Mouse (Mus musculus) ovary, adult 18-20 months (tissue): ENCODE data around the gene Rfx4.

Experiments used
- DNase-seq: peaks from one replicate; pipeline ENCODE4 v3.0.0; 2022; ENCODE audit warnings: low spot score, mixed read lengths

The Rfx4 gene

DNA sequence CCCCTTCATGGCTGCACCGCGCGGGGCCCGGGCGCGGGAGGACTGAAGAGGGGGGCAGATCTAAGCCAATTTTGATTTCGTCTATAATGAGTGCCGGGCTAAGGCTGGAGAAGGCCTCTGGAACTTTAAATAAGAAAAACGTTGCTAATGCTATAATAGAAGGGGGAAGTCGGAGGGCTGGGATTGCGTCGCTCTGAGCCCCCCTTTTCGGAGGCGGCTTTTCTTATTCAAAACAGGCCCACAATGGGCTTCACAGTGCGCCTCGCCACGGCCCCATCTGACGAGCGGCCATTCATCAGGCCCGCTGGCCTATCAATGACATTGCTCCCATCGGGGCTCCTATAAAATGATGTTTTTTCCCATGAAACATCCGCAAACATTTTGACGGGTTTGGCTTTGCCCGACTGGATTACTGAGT, at the start of gene Rfx4:
Rfx4 (plus strand) TSS at position 277 of the 418 bp plus-strand sequence.
- no peak for DNase-seq

GRCm38 (mm10) chr10:84706543-84706942, 49.3 kb upstream of the Rfx4 start:
- DNase-seq = no peak

DNA sequence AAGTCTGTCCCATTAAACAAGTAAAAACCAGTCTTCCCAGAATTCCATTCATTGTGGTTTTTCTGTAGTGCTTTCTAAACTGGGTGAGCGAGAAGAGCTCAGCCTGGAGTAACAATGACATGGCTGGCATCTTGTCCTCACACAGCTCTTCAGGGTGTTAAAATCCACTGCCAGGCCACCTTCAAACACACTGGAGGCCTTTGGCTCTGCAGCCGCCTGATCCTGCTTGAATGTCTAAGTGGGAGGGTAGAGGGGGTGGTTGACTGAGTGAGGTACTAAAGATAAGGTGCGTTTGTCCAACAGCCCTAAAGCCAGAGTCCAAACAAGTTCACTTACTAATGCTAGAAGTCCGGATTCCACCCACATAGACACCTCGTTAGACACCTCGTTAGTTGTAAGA, 48.6 kb upstream of the Rfx4 start:
- no peak for DNase-seq

DNA sequence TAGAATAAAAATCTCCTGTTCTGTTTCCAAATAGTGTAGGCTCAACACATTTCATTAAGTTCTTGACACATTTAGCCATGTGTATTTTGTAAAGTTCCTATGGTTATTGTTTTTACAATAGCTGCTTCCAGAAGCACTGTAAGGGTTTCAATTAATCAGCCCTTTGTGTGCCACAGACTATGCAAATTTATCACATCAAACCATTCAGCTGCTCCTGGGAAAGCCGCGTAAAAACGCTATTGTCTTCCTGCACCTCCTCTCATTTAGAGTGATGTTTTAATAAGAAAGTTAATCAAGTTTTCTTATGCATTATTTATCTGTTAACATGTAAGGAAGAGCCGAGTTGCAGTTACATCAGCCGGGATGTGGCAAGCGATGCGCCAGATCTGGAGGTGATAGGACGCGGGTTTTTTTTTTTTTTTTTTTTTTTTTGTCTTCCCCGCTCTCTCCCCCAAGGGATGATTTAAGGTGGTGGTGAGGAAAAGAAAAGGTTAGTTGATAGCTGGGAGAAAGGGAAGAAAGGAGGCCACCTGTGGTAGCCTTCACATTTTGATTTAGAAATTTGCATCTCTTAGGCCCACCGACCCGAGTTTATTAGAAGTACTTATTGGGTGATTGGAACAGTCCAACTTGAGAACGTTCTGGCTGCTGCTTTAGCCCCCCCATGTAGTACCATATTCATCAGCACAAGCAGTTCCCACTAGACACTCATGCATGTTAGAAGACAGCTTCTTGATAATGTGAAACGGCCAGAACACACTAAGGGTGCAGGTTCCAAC, 47.9 kb upstream of the Rfx4 start:
- DNase-seq = no peak

GRCm38 (mm10) chr10:84710192-84710591, 45.7 kb upstream of the Rfx4 start:
- DNase-seq = no peak

DNA sequence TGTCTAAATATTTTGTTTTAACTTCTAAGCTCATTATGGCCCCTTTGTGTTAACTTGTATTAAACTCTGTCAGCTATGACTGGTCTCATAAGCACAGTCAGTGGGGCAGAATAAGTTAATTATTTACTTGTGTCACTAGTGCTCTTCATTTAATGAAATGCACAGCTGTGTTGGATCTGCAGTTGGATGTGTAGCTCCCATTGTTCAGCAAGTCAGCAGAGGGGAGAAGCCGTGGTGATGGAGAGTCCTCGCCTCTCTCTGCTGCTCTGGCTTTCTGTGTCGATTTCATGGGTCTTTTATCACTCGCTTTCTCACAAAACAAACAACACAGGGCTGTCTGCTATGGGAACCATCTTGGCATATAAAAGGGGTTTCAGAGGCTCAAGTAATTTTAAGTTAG, 45.0 kb upstream of the Rfx4 start:
- no peak for DNase-seq

DNA sequence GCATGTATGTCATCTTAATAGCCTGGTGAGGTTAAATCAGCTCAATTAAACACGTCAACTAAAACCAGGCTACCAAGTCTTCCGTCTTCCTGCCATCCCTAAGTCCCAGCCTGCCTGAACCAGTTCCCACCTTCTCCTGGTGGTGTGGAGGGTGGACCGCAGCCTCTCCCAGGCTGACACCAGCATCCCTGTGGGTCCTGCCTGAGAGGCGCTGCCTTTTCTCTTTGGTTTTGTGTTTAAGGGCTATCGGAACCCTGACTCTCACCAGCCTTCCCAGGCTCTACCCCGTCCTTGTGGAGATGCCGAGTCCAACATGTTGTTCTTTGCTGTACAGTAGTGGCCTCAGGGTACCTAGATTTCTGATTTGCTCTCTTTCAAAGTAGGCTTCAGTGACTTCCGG, 44.4 kb upstream of the Rfx4 start:
- no peak for DNase-seq

DNA sequence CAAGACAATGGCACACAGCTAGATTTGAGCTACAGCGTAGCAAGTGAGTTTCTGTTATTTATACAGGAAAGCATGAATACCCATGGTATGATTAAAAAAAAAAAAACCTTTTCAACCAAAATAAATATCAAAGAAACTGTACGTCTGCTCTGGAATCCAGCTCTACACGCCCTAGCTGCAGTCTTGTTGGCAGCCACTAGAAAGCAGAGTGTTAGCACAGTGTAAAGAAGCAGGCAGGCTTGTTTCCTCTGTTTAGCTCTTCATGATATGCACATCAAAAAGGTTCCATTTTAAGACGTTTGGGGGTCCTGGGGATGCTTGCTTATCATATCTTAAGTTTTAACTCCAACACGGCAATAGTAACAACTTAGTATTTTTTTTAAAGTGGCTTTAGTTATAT, 43.9 kb upstream of the Rfx4 start:
- no peak for DNase-seq

- no peak for DNase-seq
These were observed 43.3 kb upstream of the Rfx4 start for GRCm38 (mm10) chr10:84712532-84712931.

- no peak for DNase-seq
These were observed 42.8 kb upstream of the Rfx4 start for GRCm38 (mm10) chr10:84713043-84713442.

- DNase-seq = no peak
These were observed 40.2 kb upstream of the Rfx4 start for GRCm38 (mm10) chr10:84715639-84716038.

DNA sequence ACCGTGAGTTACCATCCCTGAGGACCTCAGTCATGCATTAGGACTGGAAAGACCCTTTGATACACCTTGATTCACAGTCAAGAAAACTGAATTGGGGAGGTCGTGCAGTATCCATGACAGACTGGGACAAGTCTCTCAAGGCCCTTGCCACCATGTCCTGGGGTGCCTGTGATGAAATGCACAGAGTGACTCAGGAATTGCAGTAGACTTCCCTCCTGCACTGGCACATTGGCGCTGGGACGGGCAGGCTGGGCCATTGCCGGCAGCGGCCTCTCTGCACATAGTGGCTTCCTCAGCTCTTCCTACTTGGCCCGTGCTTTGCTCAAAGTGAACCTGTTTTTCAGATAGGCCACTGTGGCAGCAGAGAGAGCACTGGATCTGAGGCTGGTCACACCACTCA, 39.3 kb upstream of the Rfx4 start:
- no peak for DNase-seq

DNA sequence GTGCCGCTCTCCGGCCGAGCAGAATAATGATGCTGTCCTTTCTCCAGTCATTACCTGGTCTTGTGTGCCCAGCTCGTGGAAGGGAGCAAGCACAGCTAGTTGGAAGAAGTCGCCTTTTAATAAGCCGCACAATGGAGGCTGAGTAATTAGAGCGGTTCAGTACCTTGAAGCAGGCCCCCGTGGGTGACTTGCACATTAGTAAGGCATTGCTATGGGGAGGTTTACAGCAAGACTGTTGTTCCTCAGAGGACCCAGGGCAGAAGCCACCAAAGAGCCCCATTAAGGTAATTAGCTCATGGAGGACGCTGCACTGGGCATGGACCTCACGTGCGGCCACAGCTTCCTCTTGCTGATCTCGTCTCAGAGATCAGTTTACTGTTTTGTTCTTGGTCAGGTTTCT, 33.2 kb upstream of the Rfx4 start:
- DNase-seq = no peak

DNA sequence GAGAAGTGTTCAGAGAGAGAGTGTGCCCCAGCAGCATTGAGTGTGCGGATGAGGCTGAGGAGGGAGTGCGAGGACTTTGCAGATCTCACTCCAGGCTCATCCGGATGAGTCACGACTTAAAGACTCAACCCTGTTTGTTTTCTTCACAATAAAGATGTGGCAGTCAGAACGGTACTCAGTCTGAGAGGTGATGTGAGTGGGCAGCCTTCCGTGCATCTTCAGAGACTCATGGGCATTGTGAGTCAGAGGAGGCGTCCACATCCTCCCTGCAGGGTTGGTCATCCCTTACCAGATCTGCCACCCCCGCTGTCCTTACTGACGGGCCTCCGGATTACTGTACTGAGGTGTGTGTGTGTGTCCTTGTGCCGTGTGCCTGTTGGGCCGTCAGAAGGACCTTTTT, 28.9 kb upstream of the Rfx4 start:
- no peak for DNase-seq

- DNase-seq = no peak
These were observed 28.1 kb upstream of the Rfx4 start for GRCm38 (mm10) chr10:84727760-84728159.

GRCm38 (mm10) chr10:84730078-84730477, 25.8 kb upstream of the Rfx4 start:
- DNase-seq = no peak

- DNase-seq = no peak
These were observed 24.9 kb upstream of the Rfx4 start for GRCm38 (mm10) chr10:84730956-84731355.

- no peak for DNase-seq
These were observed 22.4 kb upstream of the Rfx4 start for GRCm38 (mm10) chr10:84733511-84733910.

- DNase-seq = no peak
These were observed 744 bp upstream of the Rfx4 start for GRCm38 (mm10) chr10:84754851-84755785.

GRCm38 (mm10) chr10:84756435-84757095, 703 bp downstream of the Rfx4 start:
- DNase-seq = no peak

DNA sequence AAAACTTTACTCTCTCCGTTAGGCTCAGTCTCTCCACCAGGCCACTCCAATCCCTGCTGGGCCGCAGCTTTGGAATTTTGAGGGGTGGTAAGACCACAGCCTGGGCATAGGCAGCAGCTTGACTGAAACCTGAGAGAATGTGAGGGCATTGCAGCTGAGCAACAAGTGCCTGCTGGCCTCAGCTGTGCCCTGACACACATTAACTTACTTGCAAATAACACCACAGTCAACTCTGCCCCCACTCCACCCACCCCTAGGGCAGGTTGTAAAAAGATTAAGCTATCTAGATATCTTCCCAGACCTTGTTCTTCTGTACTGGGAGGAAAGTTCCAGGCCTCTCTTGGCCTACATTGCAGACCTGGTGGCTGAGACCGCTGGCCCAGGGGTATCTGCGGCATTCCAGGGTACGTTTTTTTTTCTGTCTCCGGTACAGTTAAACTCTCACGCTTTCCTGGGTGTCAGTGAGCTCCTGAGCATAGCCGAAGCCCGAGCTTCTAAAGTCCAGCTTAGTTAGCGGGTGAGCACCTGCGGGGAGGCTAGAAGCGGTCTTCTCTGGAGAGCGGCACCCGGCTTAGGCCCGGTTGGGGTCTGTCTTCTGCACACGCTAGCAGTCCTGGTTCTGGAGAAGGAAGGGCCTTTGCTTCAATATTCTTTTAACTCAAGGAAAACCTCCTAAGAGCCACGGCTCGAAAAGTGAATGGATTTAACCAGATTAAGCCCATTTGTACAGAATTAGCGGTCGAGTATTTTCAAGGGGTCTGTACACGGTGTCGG, 1.8 kb downstream of the Rfx4 start:
- DNase-seq = no peak

- no peak for DNase-seq
These were observed 2.3 kb downstream of the Rfx4 start for GRCm38 (mm10) chr10:84758200-84758468.
